Mouse (Mus musculus): Measurements from ENCODE around the gene Ube2s.

- no peak for TF ChIP-seq POLR2A (IDR thresholded peaks at IDR 0.05; ENCODE audit: borderline replicate concordance, low read depth, low read length)
- TF ChIP-seq CTCF (IDR thresholded peaks at IDR 0.05; ENCODE audit: low read depth, low read length): no peak
Observed at GRCm38 (mm10) chr7:4813105-4813791, 858 bp upstream of the Ube2s start.
